Mouse (Mus musculus) neural tube, embryonic 10.5 days (tissue): ENCODE results near the gene Prrg4.
"Not testable (repeated sequence)": the region's sequence is repeated elsewhere in the genome, so short reads cannot be mapped to it uniquely, and the experiment has no call there.

Experiments
- DNase-seq: peaks from one replicate; pipeline ENCODE4 v3.0.0-alpha.2; 2017; ENCODE audit warnings: low spot score; ENCODE audit errors: extremely low spot score

Gene Prrg4

GRCm38 (mm10) chr2:104842559-104842958 lies 7.1 kb downstream of the Prrg4 start:
- no peak for DNase-seq

GRCm38 (mm10) chr2:104841736-104842135 lies 7.9 kb downstream of the Prrg4 start:
- DNase-seq: no peak

GRCm38 (mm10) chr2:104840974-104841373 lies 8.7 kb downstream of the Prrg4 start:
- DNase-seq: no peak

GRCm38 (mm10) chr2:104832486-104832885 lies 17.2 kb downstream of the Prrg4 start:
- no peak for DNase-seq

GRCm38 (mm10) chr2:104826191-104826590 lies 23.5 kb downstream of the Prrg4 start:
- DNase-seq: no peak

- DNase-seq: not testable (repeated sequence)
Measured at GRCm38 (mm10) chr2:104818763-104819162, 30.9 kb downstream of the Prrg4 start.

- peak; percentile 25 for DNase-seq
Measured at GRCm38 (mm10) chr2:104817555-104818330, 31.9 kb downstream of the Prrg4 start.

- peak; percentile 94 for DNase-seq
Measured at GRCm38 (mm10) chr2:104816866-104817439, 32.7 kb downstream of the Prrg4 start.

- no peak for DNase-seq
Measured at GRCm38 (mm10) chr2:104816371-104816827, 33.3 kb downstream of the Prrg4 start, which contains the start of gene Qser1. TSS of gene Qser1 (minus strand) at chr2:104816760.

- DNase-seq: peak; percentile 82
Measured at GRCm38 (mm10) chr2:104815561-104816370, 33.9 kb downstream of the Prrg4 start.

- no peak for DNase-seq
Measured at GRCm38 (mm10) chr2:104814181-104814951, 35.3 kb downstream of the Prrg4 start.

GRCm38 (mm10) chr2:104805435-104805834 lies 44.2 kb downstream of the Prrg4 start:
- DNase-seq: no peak
